Mouse (Mus musculus): ENCODE measurements around the gene Spry2. TPM values are rescaled to one million over a fixed set of nuclear protein-coding genes. Genes with fewer than 3 reads are reported as not detected.
A peak's percentile ranks its signal among the peaks of the same experiment; 100 is the strongest.

Gene Spry2
- polyA plus RNA-seq, 1 experiment = 69.6 TPM

DNA sequence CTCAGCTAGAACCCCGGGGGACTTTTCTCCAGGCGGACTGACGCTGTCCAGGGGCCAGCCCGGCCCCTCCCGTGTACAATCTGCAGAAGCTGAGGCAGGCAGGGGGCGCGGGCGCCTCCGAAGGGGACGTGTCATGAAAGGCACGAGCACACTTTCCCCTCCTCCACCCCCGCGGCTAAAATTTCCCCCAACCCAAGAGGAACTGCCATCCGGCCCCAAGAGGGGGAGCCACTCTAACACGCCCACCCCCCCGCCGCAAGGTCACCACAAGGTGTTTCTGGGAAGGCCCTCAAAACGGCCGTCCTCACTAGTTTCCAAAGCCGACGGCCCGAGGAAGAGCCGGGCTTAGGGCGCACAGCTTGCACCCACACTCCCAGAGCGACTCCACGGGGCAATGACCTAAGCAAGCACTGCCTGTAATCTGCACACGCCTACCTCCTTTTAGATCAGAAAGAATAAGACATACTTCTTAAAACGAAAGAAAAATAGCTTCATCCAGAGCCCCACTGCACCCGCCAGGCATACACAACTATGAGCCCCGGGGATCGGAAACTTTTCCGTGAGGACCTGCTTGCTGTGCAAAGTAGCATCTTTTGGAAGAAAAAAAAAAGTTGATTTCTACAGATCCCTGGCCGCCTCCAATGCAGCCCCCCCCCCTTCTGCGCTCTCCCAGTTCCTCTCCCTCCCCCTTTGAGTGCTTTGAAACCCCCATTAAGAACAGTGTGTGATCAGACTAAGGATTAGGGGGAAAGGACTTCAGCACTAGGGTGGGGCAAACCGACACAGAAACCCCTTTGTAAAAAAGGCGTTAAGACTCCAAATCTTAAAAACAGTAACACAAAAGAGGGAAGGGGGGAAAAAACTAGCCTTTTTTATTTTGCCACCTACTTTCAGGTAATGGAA lies 1.4 kb downstream of the Spry2 start:
- TF ChIP-seq CTCF (IDR thresholded peaks at IDR 0.05; ENCODE audit: low read depth, low read length) (no peak), EP300 (IDR thresholded peaks at IDR 0.05; ENCODE audit: insufficient read depth, low read depth, low read length) (peak; percentile 86)
- H3K9me3 ChIP-seq (replicated peaks; ENCODE audit: control insufficient read depth, insufficient read depth, low read length, poor library complexity, severe bottlenecking) = no peaks in the 10 kb centered on the region
- no peaks in the 10 kb centered on the region for H3K27me3 ChIP-seq (ENCODE audit: control insufficient read depth, insufficient read depth, low read length, poor library complexity, severe bottlenecking)
- H3K9ac ChIP-seq (ENCODE audit: low read depth, poor library complexity, severe bottlenecking) = peak overlapping the region; percentile 99
- peak overlapping the region; percentile 99 for H3K4me3 ChIP-seq (ENCODE audit: low read depth, low read length)
- no peaks in the 10 kb centered on the region for H3K4me1 ChIP-seq (ENCODE audit: control insufficient read depth, insufficient read depth, low read length)
- H3K36me3 ChIP-seq (ENCODE audit: control insufficient read depth, insufficient read depth, low read length, poor library complexity, severe bottlenecking) = peaks cover 44% of the 10 kb centered on the region
- peak overlapping the region; percentile 97 for H3K27ac ChIP-seq (ENCODE audit: insufficient read depth, low read length)

DNA sequence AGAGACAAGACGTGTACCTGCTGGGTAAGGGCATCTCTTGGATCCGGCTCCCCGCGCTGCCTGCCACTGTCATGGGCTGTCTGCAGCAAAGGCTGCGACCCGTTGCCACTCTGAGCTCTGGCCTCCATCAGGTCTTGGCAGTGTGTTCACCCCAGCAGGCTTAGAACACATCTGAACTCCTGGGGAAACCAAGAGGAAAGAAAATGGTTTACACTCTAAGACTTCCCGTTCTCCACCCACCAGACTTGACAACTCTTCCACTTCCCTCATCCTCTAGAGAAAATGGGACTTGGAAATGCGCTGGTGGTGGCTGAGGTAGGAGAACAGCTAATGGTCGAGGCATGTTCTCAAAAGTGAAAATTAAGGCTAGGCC lies 3.0 kb downstream of the Spry2 start:
- H3K4me3 ChIP-seq (ENCODE audit: low read depth, low read length) = peak overlapping the region; percentile 53
- TF ChIP-seq CTCF (IDR thresholded peaks at IDR 0.05; ENCODE audit: low read depth, low read length) = no peak
- TF ChIP-seq EP300 (IDR thresholded peaks at IDR 0.05; ENCODE audit: insufficient read depth, low read depth, low read length) = no peak
- TF ChIP-seq POLR2A (IDR thresholded peaks at IDR 0.05; ENCODE audit: insufficient read depth, low read length) = no peak
- H3K27me3 ChIP-seq (ENCODE audit: control insufficient read depth, insufficient read depth, low read length, poor library complexity, severe bottlenecking) = no peaks in the 10 kb centered on the region
- H3K9me3 ChIP-seq (replicated peaks; ENCODE audit: control insufficient read depth, insufficient read depth, low read length, poor library complexity, severe bottlenecking) = no peaks in the 10 kb centered on the region
- H3K9ac ChIP-seq (ENCODE audit: low read depth, poor library complexity, severe bottlenecking) = peak overlapping the region; percentile 99
- peaks cover 51% of the 10 kb centered on the region for H3K36me3 ChIP-seq (ENCODE audit: control insufficient read depth, insufficient read depth, low read length, poor library complexity, severe bottlenecking)
- H3K4me1 ChIP-seq (ENCODE audit: control insufficient read depth, insufficient read depth, low read length) = no peaks in the 10 kb centered on the region
- peak overlapping the region; percentile 28 for H3K27ac ChIP-seq (ENCODE audit: insufficient read depth, low read length)

DNA sequence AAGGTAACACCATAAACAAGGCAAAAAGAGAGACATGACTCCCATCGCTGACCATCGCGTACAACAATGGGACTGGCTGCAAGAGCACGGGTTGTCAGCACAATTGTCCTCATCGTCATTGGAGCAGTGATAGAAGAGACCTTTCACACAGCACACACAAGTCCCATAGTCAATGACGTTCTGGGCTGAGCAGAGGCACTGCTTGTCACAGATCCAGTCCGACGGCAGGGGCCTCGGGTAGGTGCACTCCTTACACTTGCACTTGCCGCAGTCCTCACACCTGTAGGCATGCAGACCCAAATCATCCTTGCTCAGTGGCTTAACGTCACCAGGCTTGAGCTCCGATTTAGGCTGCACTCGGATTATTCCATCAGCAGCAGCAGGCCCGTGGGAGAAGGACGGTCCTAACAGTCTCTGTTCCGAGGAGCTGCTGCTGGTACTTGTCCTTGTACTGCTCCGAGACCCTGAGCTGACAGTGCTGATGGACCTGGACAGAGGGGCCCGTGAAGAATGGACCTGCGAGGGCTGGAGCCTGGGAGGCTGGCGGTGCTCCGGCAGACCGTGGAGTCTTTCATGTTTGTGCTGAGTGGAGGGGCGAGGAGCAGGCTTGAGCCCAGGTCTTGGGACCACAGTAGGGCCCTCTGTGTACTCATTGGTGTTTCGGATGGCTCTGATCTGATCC lies 3.5 kb downstream of the Spry2 start:
- TF ChIP-seq CTCF (IDR thresholded peaks at IDR 0.05; ENCODE audit: low read depth, low read length) (no peak), POLR2A (IDR thresholded peaks at IDR 0.05; ENCODE audit: insufficient read depth, low read length) (no peak), EP300 (IDR thresholded peaks at IDR 0.05; ENCODE audit: insufficient read depth, low read depth, low read length) (no peak)
- Histone ChIP-seq H3K27ac (ENCODE audit: insufficient read depth, low read length) (peak overlapping the region; percentile 28), H3K4me3 (ENCODE audit: low read depth, low read length) (peak overlapping the region; percentile 53), H3K4me1 (ENCODE audit: control insufficient read depth, insufficient read depth, low read length) (no peaks in the 10 kb centered on the region), H3K9me3 (replicated peaks; ENCODE audit: control insufficient read depth, insufficient read depth, low read length, poor library complexity, severe bottlenecking) (no peaks in the 10 kb centered on the region), H3K36me3 (ENCODE audit: control insufficient read depth, insufficient read depth, low read length, poor library complexity, severe bottlenecking) (peaks cover 51% of the 10 kb centered on the region), H3K9ac (ENCODE audit: low read depth, poor library complexity, severe bottlenecking) (peak overlapping the region; percentile 99), H3K27me3 (ENCODE audit: control insufficient read depth, insufficient read depth, low read length, poor library complexity, severe bottlenecking) (no peaks in the 10 kb centered on the region)

DNA sequence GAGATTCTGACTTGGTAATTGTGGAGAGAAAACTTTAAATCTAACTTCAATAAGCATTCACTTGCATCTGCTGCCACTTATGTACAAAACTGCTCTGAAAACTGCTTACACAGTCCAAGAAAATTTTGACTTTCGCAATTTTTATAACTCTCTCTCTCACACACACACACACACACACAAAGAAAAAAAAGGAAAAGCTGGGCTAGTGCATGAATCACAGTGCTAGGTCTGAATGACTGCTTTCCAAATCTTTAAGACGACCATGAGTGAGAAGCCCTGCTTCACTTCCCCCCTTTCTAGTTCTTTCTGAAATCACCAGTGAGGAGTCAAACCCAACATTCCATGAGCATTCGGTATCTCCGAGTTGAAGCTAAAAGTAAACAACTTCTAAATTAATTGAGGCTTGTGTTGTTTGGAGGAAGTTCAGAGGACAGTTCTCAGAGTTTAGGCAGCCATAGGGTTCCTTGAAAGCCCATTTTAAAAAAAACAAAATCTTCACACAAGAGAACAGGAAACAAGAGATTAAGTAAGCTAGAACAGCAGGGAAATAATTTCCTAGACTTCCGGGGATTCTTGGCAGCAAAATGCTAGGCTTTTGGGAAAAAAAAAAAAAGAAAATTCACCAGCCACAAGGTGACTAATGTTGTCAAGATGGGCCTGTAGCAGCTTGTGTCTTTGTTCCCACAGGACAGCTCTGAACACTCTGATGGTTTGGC lies 5.9 kb downstream of the Spry2 start:
- H3K36me3 ChIP-seq (ENCODE audit: control insufficient read depth, insufficient read depth, low read length, poor library complexity, severe bottlenecking) = peaks cover 51% of the 10 kb centered on the region
- H3K4me3 ChIP-seq (ENCODE audit: low read depth, low read length) = no peak overlapping the region
- no peaks in the 10 kb centered on the region for H3K27me3 ChIP-seq (ENCODE audit: control insufficient read depth, insufficient read depth, low read length, poor library complexity, severe bottlenecking)
- H3K9ac ChIP-seq (ENCODE audit: low read depth, poor library complexity, severe bottlenecking) = no peak overlapping the region
- no peak for TF ChIP-seq CTCF (IDR thresholded peaks at IDR 0.05; ENCODE audit: low read depth, low read length)
- no peak for TF ChIP-seq EP300 (IDR thresholded peaks at IDR 0.05; ENCODE audit: insufficient read depth, low read depth, low read length)
- no peak for TF ChIP-seq POLR2A (IDR thresholded peaks at IDR 0.05; ENCODE audit: insufficient read depth, low read length)
- H3K4me1 ChIP-seq (ENCODE audit: control insufficient read depth, insufficient read depth, low read length) = no peaks in the 10 kb centered on the region
- H3K27ac ChIP-seq (ENCODE audit: insufficient read depth, low read length) = peak overlapping the region; percentile 42; the same call in 1 of the 2 replicates
- no peaks in the 10 kb centered on the region for H3K9me3 ChIP-seq (replicated peaks; ENCODE audit: control insufficient read depth, insufficient read depth, low read length, poor library complexity, severe bottlenecking)

DNA sequence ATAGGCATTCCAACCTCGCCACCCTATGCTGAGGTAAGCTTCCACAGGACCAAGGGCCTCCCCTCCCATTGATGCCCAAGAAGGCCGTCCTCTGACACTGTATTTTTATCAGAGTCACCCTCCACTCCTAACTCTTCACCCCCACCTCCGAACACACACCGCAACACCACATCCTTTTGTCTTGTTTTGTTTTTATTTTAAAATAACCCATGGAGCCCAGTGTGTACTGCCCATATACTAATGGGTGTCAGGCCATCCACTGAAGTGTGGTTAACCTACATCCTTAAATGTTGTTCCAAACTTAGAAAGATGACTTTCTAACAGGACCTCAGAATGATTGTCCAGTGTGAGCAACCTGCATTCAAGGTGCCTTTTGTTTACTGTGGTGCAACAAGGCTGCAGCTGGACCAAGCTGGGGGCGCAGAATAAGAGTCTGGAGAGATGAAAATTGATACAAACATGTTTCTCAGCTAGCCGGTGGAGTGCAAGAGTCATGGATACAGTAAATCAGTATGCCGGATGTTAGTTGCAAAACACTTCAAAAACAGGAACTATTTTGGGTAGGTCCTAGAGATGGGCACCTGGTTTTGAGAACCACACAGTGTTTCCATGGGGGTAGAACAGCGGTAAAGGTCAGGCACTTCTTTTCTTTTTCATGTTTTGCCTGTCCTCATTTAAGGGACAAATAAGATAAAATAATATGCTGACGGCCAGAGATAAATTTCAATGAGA lies 9.8 kb downstream of the Spry2 start:
- H3K9me3 ChIP-seq (replicated peaks; ENCODE audit: control insufficient read depth, insufficient read depth, low read length, poor library complexity, severe bottlenecking) = no peaks in the 10 kb centered on the region
- peaks cover 23% of the 10 kb centered on the region for H3K36me3 ChIP-seq (ENCODE audit: control insufficient read depth, insufficient read depth, low read length, poor library complexity, severe bottlenecking)
- no peaks in the 10 kb centered on the region for H3K27me3 ChIP-seq (ENCODE audit: control insufficient read depth, insufficient read depth, low read length, poor library complexity, severe bottlenecking)
- no peak overlapping the region for H3K4me3 ChIP-seq (ENCODE audit: low read depth, low read length)
- no peaks in the 10 kb centered on the region for H3K4me1 ChIP-seq (ENCODE audit: control insufficient read depth, insufficient read depth, low read length)
- H3K9ac ChIP-seq (ENCODE audit: low read depth, poor library complexity, severe bottlenecking) = no peak overlapping the region
- no peak overlapping the region for H3K27ac ChIP-seq (ENCODE audit: insufficient read depth, low read length)
- TF ChIP-seq EP300 (IDR thresholded peaks at IDR 0.05; ENCODE audit: insufficient read depth, low read depth, low read length) (no peak), POLR2A (IDR thresholded peaks at IDR 0.05; ENCODE audit: insufficient read depth, low read length) (no peak), CTCF (IDR thresholded peaks at IDR 0.05; ENCODE audit: low read depth, low read length) (no peak)
